Mouse (Mus musculus): ENCODE data around the gene Vwa8.

Gene Vwa8

GRCm38 (mm10) chr14:79235157-79235556, 386.3 kb downstream of the Vwa8 start:
- no peak for DNase-seq

GRCm38 (mm10) chr14:79236261-79236660, 387.4 kb downstream of the Vwa8 start:
- no peak for DNase-seq

- DNase-seq, result no peak
Observed at GRCm38 (mm10) chr14:79239402-79239801, 390.6 kb downstream of the Vwa8 start.

DNA sequence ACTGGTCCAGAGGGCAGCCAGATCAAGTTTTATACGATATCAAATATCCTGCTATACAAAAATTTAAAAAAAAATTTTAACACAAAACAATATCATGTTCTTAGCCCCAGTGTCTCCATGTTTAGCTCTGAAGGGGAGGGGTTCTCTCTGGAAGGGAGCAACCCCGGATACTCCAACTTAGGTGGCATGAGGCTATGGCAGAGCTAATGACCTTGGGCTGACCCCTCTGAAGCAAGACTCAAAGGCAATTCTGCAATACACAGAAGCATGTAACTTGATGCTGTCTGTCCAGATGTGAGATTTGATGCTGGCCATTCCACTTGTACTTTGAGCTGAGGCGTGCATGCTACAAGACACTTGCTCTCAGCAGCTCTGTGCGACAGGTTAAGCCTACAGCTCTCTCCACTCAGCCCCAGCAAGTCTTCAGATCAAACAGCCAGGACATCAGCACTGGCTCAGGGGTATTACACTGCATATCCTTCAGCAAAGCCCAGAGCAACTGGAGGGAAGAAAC, 392.3 kb downstream of the Vwa8 start:
- no peak for DNase-seq

- no peak for DNase-seq
Observed at GRCm38 (mm10) chr14:79241656-79242385, 393.0 kb downstream of the Vwa8 start.

- DNase-seq, result no peak
Observed at GRCm38 (mm10) chr14:79242386-79242720, 393.5 kb downstream of the Vwa8 start.

DNA sequence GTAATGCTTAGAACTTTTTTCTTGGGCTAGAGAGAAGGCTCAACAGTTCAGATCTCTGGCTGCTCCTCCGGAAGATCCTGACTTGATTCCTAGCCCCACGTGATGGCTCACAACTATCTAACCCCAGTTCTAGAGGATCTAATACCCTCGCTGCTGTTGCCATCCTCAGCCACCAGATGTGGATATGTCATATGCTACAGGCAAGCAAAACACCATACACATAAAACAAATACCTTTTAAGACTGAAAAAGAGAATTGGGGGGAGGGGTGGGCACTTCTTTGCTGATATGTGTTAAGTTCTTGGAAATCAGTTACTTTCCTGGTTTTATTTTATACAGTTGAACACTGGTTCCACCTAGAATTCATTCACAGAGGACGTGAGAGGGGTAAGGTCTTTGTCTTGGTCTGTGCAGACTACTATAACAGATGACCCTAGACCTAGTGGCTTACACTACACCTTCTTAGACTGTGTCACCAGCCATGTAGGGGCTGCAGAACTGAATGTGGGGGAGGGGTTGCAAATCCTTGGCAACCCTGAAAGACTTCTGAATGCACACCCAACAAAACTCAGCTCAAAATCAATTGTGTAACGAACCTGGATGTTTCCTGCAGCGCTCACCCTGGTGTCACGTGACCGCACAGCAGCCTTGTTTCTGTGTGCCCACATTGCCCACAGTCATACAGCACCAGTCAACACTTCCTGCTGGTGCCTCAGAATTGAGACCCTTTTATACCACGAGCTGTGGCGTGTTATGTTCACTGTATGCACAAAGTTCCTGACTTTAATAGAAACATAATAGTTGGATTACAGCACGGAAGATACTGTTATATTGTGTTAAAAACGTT, 394.4 kb downstream of the Vwa8 start:
- no peak for DNase-seq

GRCm38 (mm10) chr14:79244571-79244970, 395.7 kb downstream of the Vwa8 start:
- DNase-seq, result peak; percentile 33

- DNase-seq, result no peak
Observed at GRCm38 (mm10) chr14:79251727-79252285, 403.0 kb downstream of the Vwa8 start.

Data from cerebellum, adult 9-11 months (tissue).